In the genomic region with DNA sequence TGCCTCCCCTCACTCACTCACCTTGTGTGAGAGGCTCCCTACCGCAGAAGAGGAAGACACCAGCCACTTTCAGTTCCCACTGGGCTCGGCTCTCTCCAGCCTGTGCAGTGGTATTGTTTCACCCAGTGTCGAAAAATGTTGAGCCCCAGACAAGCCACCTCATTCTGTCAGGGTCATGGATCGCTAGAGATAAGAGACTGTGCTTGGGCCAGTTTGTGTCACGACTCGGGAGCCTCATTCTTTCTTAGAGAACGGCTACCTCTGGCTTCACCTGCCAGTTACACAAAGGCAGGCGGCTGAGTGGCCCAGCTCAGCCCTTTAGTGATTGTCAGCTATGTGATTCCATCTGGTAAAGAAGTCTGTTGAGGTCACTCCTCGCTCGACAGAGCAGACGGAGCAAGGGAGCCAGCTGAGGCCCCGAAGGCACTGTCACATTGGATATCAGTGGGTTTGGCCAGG, we compare ENCODE assay signal across 7 mouse cellular contexts. TPM values are rescaled to one million over a fixed set of nuclear protein-coding genes. Genes with fewer than 3 reads are reported as not detected.
DNase-seq lines count a peak whose midpoint lies in the region; ATAC-seq and TF ChIP-seq lines count a peak whose summit lies in the region.

No protein-coding gene starts in this region.

- H3K27me3 ChIP-seq in hindbrain, embryonic 10.5 days (ENCODE audit: insufficient read depth, poor library complexity, severe bottlenecking): no peaks in the 10 kb centered on the region
- H3K27me3 ChIP-seq in stomach, embryonic 15.5 days (replicated peaks): no peaks in the 10 kb centered on the region

- peak; percentile 47 for ATAC-seq in megakaryocyte progenitor cell, adult 5-6 weeks (replicated peaks; ENCODE audit: poor library complexity)
- no peak for ATAC-seq in stomach, embryonic 15.5 days (ENCODE audit: insufficient read depth, low FRiP score, low read depth)

- peak; percentile 53 for DNase-seq in lung, postnatal 36 days
- DNase-seq in lung, postnatal 25 days (ENCODE audit: low spot score): no peak
- DNase-seq in hindbrain, embryonic 10.5 days (ENCODE audit: low spot score): no peak
- no peak for DNase-seq in cerebellum, postnatal 14 days
- no peak for DNase-seq in gastrocnemius, adult 2 months

- intact Hi-C loops in gastrocnemius, adult 2 months (cut with DNase I): no loop called here

- H3K9ac ChIP-seq in stomach, embryonic 15.5 days: no peak overlapping the region

- peak overlapping the region; percentile 79 for H3K27ac ChIP-seq in hindbrain, embryonic 10.5 days
- H3K27ac ChIP-seq in stomach, embryonic 15.5 days: peak overlapping the region; percentile 32; the same call in 1 of the 2 replicates
- no peak overlapping the region for H3K27ac ChIP-seq in gastrocnemius, adult 2 months

- no peak overlapping the region for H3K4me2 ChIP-seq in stomach, embryonic 15.5 days

- no peaks in the 10 kb centered on the region for H3K9me3 ChIP-seq in hindbrain, embryonic 10.5 days
- H3K9me3 ChIP-seq in stomach, embryonic 15.5 days: no peaks in the 10 kb centered on the region

- WGBS in hindbrain, embryonic 10.5 days: 40% methylated on average over 12 of the region's 12 CpGs
- WGBS in stomach, embryonic 15.5 days: 55% methylated on average over 12 of the region's 12 CpGs

- no peak overlapping the region for H3K4me3 ChIP-seq in hindbrain, embryonic 10.5 days
- H3K4me3 ChIP-seq in stomach, embryonic 15.5 days (replicated peaks): no peak overlapping the region
- no peak overlapping the region for H3K4me3 ChIP-seq in gastrocnemius, adult 2 months

- H3K4me1 ChIP-seq in hindbrain, embryonic 10.5 days (replicated peaks): peaks cover 97% of the 10 kb centered on the region
- H3K4me1 ChIP-seq in stomach, embryonic 15.5 days: peaks cover 81% of the 10 kb centered on the region

- H3K36me3 ChIP-seq in hindbrain, embryonic 10.5 days: peaks cover 24% of the 10 kb centered on the region
- H3K36me3 ChIP-seq in stomach, embryonic 15.5 days: no peaks in the 10 kb centered on the region

- no peak for TF ChIP-seq CTCF in gastrocnemius, adult 2 months (IDR thresholded peaks at IDR 0.05)

RNA-seq across cellular contexts. Expression of gene Sema4b, which starts 17.0 kb away (rescaled TPM):
- polyA plus RNA-seq in hindbrain, embryonic 10.5 days (2016; fragmentation: Nextera tagmentation; extraction: Ambion mirVana): 14.0 and 17.5 TPM in 2 replicates
- total RNA-seq in megakaryocyte progenitor cell, adult 5-6 weeks (2015): 6.6 and 7.7 TPM in 2 replicates
- 5.3 and 8.1 TPM in 2 replicates for total RNA-seq in megakaryocyte progenitor cell, adult 5-6 weeks (2017)
- polyA plus RNA-seq in stomach, embryonic 15.5 days (2015; fragmentation: Nextera tagmentation; extraction: Ambion mirVana): 22.1 and 23.8 TPM in 2 replicates
- total RNA-seq in gastrocnemius, adult 2 months (2021): 1 to 10 TPM; 1.8 to 2.1 TPM

RNA-seq across cellular contexts. Expression of gene Cib1, which starts 28.9 kb away (rescaled TPM):
- 74.8 and 79.6 TPM in 2 replicates for polyA plus RNA-seq in hindbrain, embryonic 10.5 days (2016; fragmentation: Nextera tagmentation; extraction: Ambion mirVana)
- total RNA-seq in megakaryocyte progenitor cell, adult 5-6 weeks (2015): 65.0 and 67.2 TPM in 2 replicates
- 32.7 and 43.8 TPM in 2 replicates for total RNA-seq in megakaryocyte progenitor cell, adult 5-6 weeks (2017)
- polyA plus RNA-seq in stomach, embryonic 15.5 days (2015; fragmentation: Nextera tagmentation; extraction: Ambion mirVana): 157 and 158 TPM in 2 replicates
- 1 to 10 TPM; 5.6 to 9.0 TPM for total RNA-seq in gastrocnemius, adult 2 months (2021)

RNA-seq across cellular contexts. Expression of gene Gdpgp1, which starts 29.0 kb away (rescaled TPM):
- 6.2 and 6.5 TPM in 2 replicates for polyA plus RNA-seq in hindbrain, embryonic 10.5 days (2016; fragmentation: Nextera tagmentation; extraction: Ambion mirVana)
- total RNA-seq in megakaryocyte progenitor cell, adult 5-6 weeks (2015): 7.1 TPM in 2 replicates
- 2.0 and 2.4 TPM in 2 replicates for total RNA-seq in megakaryocyte progenitor cell, adult 5-6 weeks (2017)
- 5.2 and 5.3 TPM in 2 replicates for polyA plus RNA-seq in stomach, embryonic 15.5 days (2015; fragmentation: Nextera tagmentation; extraction: Ambion mirVana)
- total RNA-seq in gastrocnemius, adult 2 months (2021): under 1 TPM; 0.79 to 0.86 TPM

RNA-seq across cellular contexts. Expression of gene Ttll13, which starts 42.5 kb away (rescaled TPM):
- 0.70 and 0.98 TPM in 2 replicates for polyA plus RNA-seq in hindbrain, embryonic 10.5 days (2016; fragmentation: Nextera tagmentation; extraction: Ambion mirVana)
- total RNA-seq in megakaryocyte progenitor cell, adult 5-6 weeks (2015): 1.5 TPM in 1 of 2 replicates, not detected in the other
- total RNA-seq in megakaryocyte progenitor cell, adult 5-6 weeks (2017): not detected in 2 replicates
- polyA plus RNA-seq in stomach, embryonic 15.5 days (2015; fragmentation: Nextera tagmentation; extraction: Ambion mirVana): 1.1 and 1.6 TPM in 2 replicates
- under 1 TPM in 1 of 2 experiments, not detected in 1; 0.15 TPM for total RNA-seq in gastrocnemius, adult 2 months (2021)

RNA-seq across cellular contexts. Expression of gene Ngrn, which starts 57.3 kb away (rescaled TPM):
- 40.4 and 47.4 TPM in 2 replicates for polyA plus RNA-seq in hindbrain, embryonic 10.5 days (2016; fragmentation: Nextera tagmentation; extraction: Ambion mirVana)
- 27.6 and 29.4 TPM in 2 replicates for total RNA-seq in megakaryocyte progenitor cell, adult 5-6 weeks (2015)
- total RNA-seq in megakaryocyte progenitor cell, adult 5-6 weeks (2017): 24.6 and 25.9 TPM in 2 replicates
- polyA plus RNA-seq in stomach, embryonic 15.5 days (2015; fragmentation: Nextera tagmentation; extraction: Ambion mirVana): 47.3 and 52.0 TPM in 2 replicates
- total RNA-seq in gastrocnemius, adult 2 months (2021): 10 to 100 TPM; 19.8 to 25.0 TPM
